Mouse (Mus musculus) common myeloid progenitor, adult 5-6 weeks (primary cell): ENCODE measurements at regions not wholly inside any gene's neighbourhood (a gene's known extent, or its start where the extent isn't known, plus 50 kb on each side); places are given as distances from the start of the nearest gene placed in this dataset.
A peak's percentile ranks its signal among the peaks of the same experiment; 100 is the strongest.

ENCODE experiments used
- ATAC-seq: replicated peaks from 2 replicates; pipeline ENCODE4 v1.8.0; 2016; ENCODE audit warnings: low read depth, mild to moderate bottlenecking, moderate TSS enrichment, inconsistent platforms; ENCODE audit not compliant: poor library complexity, severe bottlenecking

- 0 out of 2 replicates have a peak, but pooled peaks have one; percentile 29 for ATAC-seq
These were observed 58.6 kb upstream of the Dbx2 start for GRCm38 (mm10) chr15:95714408-95714807.

GRCm38 (mm10) chr15:95715941-95716340 lies 60.2 kb upstream of the Dbx2 start:
- no peak for ATAC-seq

- peak; percentile 45; the same call in 1 of the 2 replicates for ATAC-seq
These were observed 66.9 kb upstream of the Ano6 start for GRCm38 (mm10) chr15:95723699-95724098.

DNA sequence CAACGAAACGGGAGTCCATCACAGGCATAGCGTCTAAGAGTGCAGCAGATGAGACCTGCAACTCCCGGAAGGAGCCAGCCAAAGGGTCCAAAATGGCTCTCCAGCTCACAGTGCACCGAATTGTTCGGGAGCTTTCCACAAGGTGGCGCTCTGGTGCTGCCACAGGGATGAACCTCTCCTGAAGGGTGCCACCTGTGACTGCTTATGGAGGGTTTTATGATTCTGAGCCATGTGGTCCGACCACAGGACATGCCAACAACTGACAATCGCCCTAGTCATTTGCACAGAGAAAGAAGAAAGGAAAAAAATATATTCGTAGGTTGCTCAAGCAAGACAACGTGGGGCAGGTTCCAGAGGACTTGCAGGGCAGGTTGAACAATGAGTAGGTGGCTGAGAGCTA lies 64.8 kb upstream of the Ano6 start:
- peak; percentile 95 for ATAC-seq

- no peak for ATAC-seq
These were observed 64.1 kb upstream of the Ano6 start for GRCm38 (mm10) chr15:95726516-95726915.

GRCm38 (mm10) chr15:95735746-95736145 lies 54.9 kb upstream of the Ano6 start:
- ATAC-seq, result no peak
